Mouse (Mus musculus): ENCODE results near the gene Pde11a. TPM values are rescaled to one million over a fixed set of nuclear protein-coding genes. Genes with fewer than 3 reads are reported as not detected.

Pde11a gene
- total RNA-seq, 2 experiments from 2014 or later: 0.15 to 0.61 TPM

GRCm38 (mm10) chr2:76052897-76053505, 285.6 kb downstream of the Pde11a start:
- no peak for DNase-seq

- DNase-seq: no peak
These were observed 287.2 kb downstream of the Pde11a start for GRCm38 (mm10) chr2:76051385-76051784.

DNA sequence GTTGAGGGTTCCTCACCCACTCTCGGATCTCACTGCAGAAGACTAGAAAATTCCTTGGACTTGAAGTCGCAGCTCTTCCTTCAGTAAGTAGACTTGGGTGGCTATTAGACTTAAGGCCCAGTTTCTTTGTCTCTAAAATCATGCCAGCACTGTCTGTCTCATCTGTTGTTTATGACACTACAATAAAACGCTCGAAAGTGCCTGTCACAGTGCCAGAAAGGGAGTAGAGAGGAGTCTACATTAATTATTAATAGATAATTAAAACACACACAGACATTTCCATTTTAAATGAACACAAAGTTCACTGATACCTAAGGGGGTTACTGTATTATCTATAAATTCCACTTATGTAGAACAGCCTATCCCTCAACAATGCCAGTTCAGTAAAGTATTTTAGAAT, 287.7 kb downstream of the Pde11a start:
- DNase-seq: no peak

- DNase-seq: peak; percentile 15
These were observed 288.5 kb downstream of the Pde11a start for GRCm38 (mm10) chr2:76050092-76050491.

- no peak for DNase-seq
These were observed 289.0 kb downstream of the Pde11a start for GRCm38 (mm10) chr2:76049529-76049928.

DNA sequence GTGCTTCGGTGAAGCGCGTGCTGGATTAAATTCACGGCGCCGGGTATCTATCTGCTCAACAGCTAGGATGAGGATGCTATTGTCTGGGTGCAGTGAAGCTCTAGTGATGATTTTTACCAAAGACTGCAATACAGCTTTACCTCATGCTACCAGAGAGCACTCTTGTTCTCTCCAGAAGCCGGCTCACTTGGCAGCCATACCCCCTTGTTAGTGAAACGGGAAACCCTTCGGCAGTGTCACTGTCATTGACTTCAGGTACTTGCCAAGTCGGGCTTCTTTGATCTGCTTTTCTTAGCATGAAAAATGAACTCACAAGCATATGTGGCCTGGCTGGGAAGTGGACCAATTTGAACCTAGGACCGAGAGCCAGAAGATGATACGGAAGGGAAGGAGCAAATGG, 290.8 kb downstream of the Pde11a start:
- DNase-seq: no peak

GRCm38 (mm10) chr2:76042210-76042609, 296.4 kb downstream of the Pde11a start:
- no peak for DNase-seq

DNA sequence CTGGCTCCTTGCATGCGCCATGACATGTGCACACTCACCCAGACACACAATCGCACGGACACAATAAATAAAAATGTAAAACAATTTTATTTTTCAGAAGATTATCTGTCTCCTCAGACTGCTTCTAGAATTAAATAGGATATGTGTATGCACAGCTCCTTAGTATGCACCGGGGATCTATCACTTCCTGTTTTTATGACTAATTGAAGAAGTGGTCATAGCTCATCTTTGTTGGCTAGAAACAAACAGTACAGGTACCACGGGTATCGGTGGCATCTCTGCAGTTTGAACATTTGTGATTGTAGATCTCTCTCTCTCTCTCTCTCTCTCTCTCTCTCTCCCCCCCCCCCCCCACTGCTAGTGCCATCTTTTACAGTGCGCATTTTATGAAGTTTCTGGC, 298.5 kb downstream of the Pde11a start:
- no peak for DNase-seq

DNA sequence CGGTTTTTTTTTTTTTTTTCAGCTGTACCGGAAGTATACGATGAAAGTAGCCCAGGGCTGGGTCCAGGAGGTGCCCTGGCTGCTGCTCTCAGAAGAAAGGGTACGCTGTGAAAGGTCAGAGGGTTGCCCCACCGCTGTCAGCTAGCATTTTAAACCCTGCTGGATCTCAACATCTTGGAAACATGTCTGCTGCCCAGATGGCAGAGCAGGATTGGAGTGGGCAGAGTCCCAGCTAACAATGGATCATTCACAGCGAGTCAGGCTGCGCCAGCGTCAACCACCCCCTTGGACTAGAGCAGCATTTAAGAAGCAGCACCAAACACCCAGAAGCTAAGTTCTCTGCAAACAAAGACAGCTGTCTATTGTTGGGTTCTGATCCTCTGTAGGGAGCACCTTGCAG, 308.5 kb downstream of the Pde11a start:
- peak; percentile 49 for DNase-seq

DNA sequence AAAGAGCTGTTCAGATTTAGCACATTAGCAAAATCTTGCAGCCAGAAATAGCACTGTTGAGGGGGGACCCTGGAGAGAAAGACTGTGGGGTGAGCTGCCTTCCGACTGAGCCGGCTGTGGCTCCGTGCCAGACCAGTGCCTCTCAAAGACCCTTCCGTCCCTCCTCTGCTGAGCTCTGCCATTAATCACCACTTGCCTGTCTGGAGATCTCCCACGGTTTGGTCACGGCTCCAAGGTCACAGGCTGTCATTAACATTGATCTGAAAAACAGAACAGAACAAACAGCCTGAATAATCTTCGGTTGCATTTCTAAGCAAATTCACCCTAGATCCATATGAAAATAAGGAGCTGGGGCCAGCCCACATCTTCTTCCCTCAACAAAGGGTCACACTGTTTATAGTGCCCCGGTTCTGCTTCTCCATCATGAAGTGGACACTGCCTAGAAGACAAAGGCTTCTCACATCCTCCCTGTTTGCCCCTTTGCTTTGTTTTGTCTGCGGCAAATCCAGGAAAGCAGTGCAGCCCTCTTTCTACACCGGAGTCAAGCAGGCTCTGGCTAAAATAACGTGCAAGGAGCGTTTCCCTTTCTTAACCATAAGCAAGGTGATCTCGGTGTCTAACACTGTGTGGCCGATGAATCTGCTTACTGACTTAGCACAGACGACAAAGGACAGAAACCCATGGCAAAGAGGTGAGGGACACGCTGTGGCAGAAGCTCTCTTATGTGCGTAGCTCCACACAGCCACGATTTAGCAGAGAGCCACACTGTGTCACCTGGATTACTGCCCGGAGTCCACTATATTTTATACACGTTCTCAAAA, 309.3 kb downstream of the Pde11a start:
- peak; percentile 54 for DNase-seq

DNA sequence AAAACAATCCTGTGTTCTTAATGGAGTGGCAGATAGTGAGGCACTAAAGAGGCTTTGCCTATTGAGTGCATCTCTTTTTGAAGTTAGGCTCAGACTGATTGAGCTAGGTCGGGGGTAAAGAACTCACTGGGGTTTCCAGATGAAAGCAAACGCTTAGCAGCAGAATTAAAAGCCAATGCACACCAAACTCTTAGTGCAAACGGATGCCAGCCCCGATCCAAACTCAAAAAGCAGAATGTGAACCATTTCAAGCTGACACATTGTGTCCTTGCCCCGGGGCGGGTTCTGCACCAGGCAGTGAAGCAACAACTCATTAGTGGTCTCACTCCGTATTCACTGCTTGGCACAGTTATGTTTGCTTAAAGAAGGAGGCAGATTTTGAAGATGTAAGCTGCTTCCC, 321.7 kb downstream of the Pde11a start:
- DNase-seq: peak; percentile 10

DNA sequence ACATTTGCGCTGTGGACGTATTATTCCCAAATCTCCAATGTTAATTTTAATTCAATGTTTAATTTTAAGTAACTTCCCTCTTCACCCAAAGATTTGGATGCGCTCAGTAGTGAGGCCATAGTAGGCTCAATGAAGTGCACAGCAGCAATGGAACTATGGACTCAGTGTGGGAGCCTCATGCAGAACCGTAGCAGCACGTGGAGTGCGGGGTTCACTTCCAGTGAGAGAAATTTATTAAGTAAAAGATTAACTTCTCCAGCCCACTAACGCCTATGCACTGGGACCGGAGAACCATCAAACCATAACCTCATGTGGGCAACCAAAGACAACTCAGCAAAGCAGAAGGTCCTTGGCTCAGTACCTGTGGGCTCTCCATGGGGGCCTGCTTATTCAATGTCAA, 322.4 kb downstream of the Pde11a start:
- DNase-seq: no peak

DNA sequence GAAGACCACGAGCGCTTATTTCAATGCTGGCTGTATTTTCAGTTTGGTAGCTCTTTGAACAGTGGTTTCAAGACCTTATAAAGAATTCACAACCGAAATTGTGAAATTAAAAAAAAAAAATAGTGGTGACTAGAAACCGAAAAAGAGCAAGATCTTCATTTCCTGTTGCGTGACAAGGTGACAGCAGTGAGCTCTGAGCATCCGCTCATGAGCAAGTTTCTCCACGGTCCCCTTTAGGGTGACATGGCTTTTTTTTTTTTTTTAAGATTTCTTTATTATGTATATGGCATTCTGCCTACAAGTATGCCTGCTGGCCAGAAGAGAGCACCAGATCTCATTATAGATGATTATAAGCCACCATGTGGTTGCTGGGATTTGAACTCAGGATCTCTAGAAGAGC, 323.1 kb downstream of the Pde11a start:
- no peak for DNase-seq

- DNase-seq: no peak
These were observed 323.9 kb downstream of the Pde11a start for GRCm38 (mm10) chr2:76014659-76015058.

DNA sequence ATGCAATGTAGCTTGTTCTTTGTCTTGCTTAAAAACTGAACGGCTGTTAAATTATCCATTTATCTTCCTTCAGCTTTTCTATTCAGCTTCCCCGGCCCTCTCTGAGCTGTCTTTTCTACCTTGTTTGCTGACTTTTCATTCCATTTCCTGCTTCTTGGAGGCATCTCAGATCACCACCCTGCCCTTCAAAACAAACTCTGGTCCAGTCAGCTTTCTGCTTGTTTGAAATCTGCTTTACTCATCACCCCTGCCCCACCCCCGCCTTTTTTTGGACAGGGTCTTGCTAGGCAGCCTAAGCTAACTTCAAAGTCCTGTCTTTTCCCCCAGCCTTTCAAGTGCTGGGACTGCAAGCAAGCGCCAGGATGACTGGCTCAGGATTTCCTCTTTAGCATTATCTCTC, 332.4 kb downstream of the Pde11a start:
- no peak for DNase-seq

GRCm38 (mm10) chr2:76002899-76003298, 335.7 kb downstream of the Pde11a start:
- DNase-seq: no peak

DNA sequence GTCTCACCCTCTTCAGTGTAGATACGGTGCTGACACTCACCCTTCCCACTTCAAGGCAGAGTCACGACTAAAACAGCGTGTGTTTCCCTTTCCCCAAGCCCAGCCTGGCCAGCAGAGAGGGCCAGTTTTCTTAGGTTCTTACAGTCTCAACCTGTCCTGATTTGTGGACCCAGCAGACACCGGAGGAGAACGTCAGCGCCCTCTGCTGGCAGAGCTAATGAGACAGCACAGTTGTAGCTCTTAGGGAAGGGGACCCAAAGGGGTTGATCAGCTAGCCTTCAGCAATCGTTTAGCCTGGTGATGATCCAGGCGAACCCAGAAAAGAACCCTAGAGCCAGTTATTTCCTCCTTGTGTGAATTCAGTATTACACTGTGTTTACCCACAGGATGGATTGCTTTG, 337.2 kb downstream of the Pde11a start:
- peak; percentile 86 for DNase-seq

- DNase-seq: peak; percentile 58
These were observed 338.9 kb downstream of the Pde11a start for GRCm38 (mm10) chr2:75999636-76000035.

- no peak for DNase-seq
These were observed 339.9 kb downstream of the Pde11a start for GRCm38 (mm10) chr2:75998692-75999091.

- DNase-seq: no peak
These were observed 340.8 kb downstream of the Pde11a start for GRCm38 (mm10) chr2:75997726-75998125.

DNA sequence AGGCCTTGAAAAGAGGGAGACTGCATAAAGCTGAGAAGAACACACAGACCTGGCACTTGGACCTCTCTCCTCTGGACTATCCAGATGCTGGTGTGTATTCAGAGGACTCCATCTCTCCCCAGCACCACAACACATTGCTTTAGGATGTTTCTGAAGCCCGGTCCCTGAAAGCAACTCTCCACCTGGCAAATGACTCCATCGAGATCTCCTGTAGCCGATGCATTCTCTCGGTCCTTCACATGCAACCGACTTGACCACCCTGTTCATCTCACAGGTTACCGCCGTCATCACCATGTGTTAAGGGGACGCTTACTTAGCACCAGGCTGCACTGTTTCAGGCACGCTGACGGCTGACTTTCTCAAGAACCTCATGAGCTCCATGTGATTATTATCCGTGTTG, 343.7 kb downstream of the Pde11a start:
- no peak for DNase-seq

DNA sequence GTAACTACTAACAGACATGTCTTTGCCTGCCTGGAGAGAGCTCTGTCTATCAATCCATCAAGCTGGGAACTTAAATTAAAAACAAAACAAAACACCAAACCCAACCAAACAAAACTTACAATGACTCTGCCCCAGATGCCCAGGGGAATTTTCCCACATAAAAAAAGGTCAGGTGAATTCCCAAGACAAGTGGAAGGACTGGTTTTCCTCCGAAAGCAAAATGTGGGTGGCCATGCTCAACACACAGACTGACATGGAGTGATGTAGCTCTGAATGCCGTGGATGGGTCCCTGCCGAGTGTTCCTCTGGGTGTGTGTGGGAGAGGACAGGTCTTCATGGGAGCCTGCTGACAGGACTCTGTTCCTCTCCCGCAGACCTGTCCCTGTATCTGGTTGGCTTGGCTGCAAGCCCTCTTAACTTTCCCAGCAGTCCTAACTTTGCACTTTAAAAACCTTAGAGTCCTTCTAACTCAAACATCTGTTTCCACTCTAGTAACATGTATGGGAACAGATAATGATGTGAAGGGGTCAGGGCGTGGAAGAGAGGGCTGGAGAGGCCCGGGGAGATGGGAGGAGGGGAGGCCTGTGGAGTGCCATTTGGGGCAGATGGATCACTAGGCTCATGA, 346.9 kb downstream of the Pde11a start:
- DNase-seq: no peak

- DNase-seq: peak; percentile 89
These were observed 347.6 kb downstream of the Pde11a start for GRCm38 (mm10) chr2:75990885-75991539.
